Mouse (Mus musculus): ENCODE results near the gene Ttc21b. TPM values are rescaled to one million over a fixed set of nuclear protein-coding genes. Genes with fewer than 3 reads are reported as not detected.

Gene Ttc21b
- polyA plus RNA-seq, 1 experiment, result 3.4 TPM

- no peaks in the 10 kb centered on the region for H3K36me3 ChIP-seq (ENCODE audit: control insufficient read depth, insufficient read depth, low read length)
- no peak overlapping the region for H3K4me3 ChIP-seq (ENCODE audit: control insufficient read depth, insufficient read depth, low read length)
- no peaks in the 10 kb centered on the region for H3K27me3 ChIP-seq (ENCODE audit: control insufficient read depth, insufficient read depth, low read length)
- DNase-seq, result no peak
- 91% methylated on average over 2 of the region's 2 CpGs for WGBS
- no peak for TF ChIP-seq CTCF (IDR thresholded peaks at IDR 0.05; ENCODE audit: borderline replicate concordance, control insufficient read depth, extremely low read depth, insufficient read depth, low read length, poor library complexity)
- TF ChIP-seq POLR2A (IDR thresholded peaks at IDR 0.05; ENCODE audit: control insufficient read depth, extremely low read depth, insufficient read depth, low read length, poor library complexity), result no peak
- H3K4me1 ChIP-seq (replicated peaks; ENCODE audit: control insufficient read depth, insufficient read depth, low read length), result no peaks in the 10 kb centered on the region
- H3K27ac ChIP-seq (ENCODE audit: control insufficient read depth, insufficient read depth, low read length), result no peak overlapping the region
Measured at GRCm38 (mm10) chr2:66142711-66143110, 113.7 kb downstream of the Ttc21b start.

- TF ChIP-seq POLR2A (IDR thresholded peaks at IDR 0.05; ENCODE audit: control insufficient read depth, extremely low read depth, insufficient read depth, low read length, poor library complexity) (no peak), CTCF (IDR thresholded peaks at IDR 0.05; ENCODE audit: borderline replicate concordance, control insufficient read depth, extremely low read depth, insufficient read depth, low read length, poor library complexity) (no peak)
- H3K27ac ChIP-seq (ENCODE audit: control insufficient read depth, insufficient read depth, low read length), result no peak overlapping the region
- no peak for DNase-seq
- no peaks in the 10 kb centered on the region for H3K4me1 ChIP-seq (replicated peaks; ENCODE audit: control insufficient read depth, insufficient read depth, low read length)
- H3K4me3 ChIP-seq (ENCODE audit: control insufficient read depth, insufficient read depth, low read length), result no peak overlapping the region
- WGBS, result 83% methylated on average over 2 of the region's 2 CpGs
- H3K27me3 ChIP-seq (ENCODE audit: control insufficient read depth, insufficient read depth, low read length), result no peaks in the 10 kb centered on the region
- no peaks in the 10 kb centered on the region for H3K36me3 ChIP-seq (ENCODE audit: control insufficient read depth, insufficient read depth, low read length)
Measured at GRCm38 (mm10) chr2:66142268-66142667, 114.1 kb downstream of the Ttc21b start.

- 88% methylated on average over 4 of the region's 4 CpGs for WGBS
- Histone ChIP-seq H3K36me3 (ENCODE audit: control insufficient read depth, insufficient read depth, low read length) (no peaks in the 10 kb centered on the region), H3K4me1 (replicated peaks; ENCODE audit: control insufficient read depth, insufficient read depth, low read length) (no peaks in the 10 kb centered on the region), H3K27ac (ENCODE audit: control insufficient read depth, insufficient read depth, low read length) (no peak overlapping the region), H3K27me3 (ENCODE audit: control insufficient read depth, insufficient read depth, low read length) (no peaks in the 10 kb centered on the region), H3K4me3 (ENCODE audit: control insufficient read depth, insufficient read depth, low read length) (no peak overlapping the region)
- no peak for DNase-seq
- TF ChIP-seq POLR2A (IDR thresholded peaks at IDR 0.05; ENCODE audit: control insufficient read depth, extremely low read depth, insufficient read depth, low read length, poor library complexity) (no peak), CTCF (IDR thresholded peaks at IDR 0.05; ENCODE audit: borderline replicate concordance, control insufficient read depth, extremely low read depth, insufficient read depth, low read length, poor library complexity) (no peak)
Measured at GRCm38 (mm10) chr2:66140246-66140645, 116.2 kb downstream of the Ttc21b start.

Other genes starting within 250 kb of the Ttc21b start
- 0.66 and 1.3 TPM in 2 replicates for gene Galnt3, start 131.6 kb downstream of the Ttc21b start, polyA plus RNA-seq (2012; rRNA removed)
- gene Scn1a, start 184.2 kb upstream of the Ttc21b start, polyA plus RNA-seq (2012; rRNA removed), result 0.56 and 0.86 TPM in 2 replicates

Measured in thymus, adult 2 months (tissue).